Mouse (Mus musculus): ENCODE results near the gene Lrp5. TPM values are rescaled to one million over a fixed set of nuclear protein-coding genes. Genes with fewer than 3 reads are reported as not detected.

Lrp5 gene
- polyA plus RNA-seq, 1 experiment from 2014 or later: 5.2 TPM

DNA sequence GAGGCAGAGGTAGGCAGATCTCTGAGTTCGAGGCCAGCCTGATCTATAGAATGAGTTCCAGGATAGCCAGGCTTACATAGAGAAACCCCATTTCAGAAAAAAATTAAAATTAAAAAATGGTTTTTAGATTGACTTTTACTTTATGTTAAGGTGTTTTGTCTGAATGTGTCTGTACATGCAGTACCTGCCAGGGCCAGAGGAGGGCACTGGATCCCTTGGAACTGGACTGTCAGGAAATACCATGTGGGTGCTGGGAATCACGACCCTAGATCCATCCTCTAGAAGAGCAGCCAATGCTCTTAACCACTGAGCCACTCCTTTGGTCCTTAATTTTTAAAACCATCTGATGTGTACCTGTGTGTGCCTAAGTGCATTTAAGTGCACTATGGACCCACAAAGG lies 67.0 kb downstream of the Lrp5 start:
- ATAC-seq (replicated peaks; ENCODE audit: insufficient number of reproducible peaks, low FRiP score, low TSS enrichment, low read depth) (no peak), DNase-seq (ENCODE audit: low spot score) (no peak)
- Histone ChIP-seq H3K9me3 (replicated peaks; ENCODE audit: control insufficient read depth, low read length) (no peaks in the 10 kb centered on the region), H3K27ac (replicated peaks; ENCODE audit: low read depth, low read length) (no peak overlapping the region), H3K4me3 (ENCODE audit: low read depth, low read length) (no peak overlapping the region), H3K4me2 (ENCODE audit: low read depth, low read length) (no peak overlapping the region), H3K36me3 (replicated peaks; ENCODE audit: control insufficient read depth, insufficient read depth, low read depth, low read length) (peaks cover 29% of the 10 kb centered on the region), H3K4me1 (ENCODE audit: control insufficient read depth, insufficient read depth, low read length) (no peaks in the 10 kb centered on the region), H3K9ac (replicated peaks; ENCODE audit: low read length) (no peak overlapping the region), H3K27me3 (ENCODE audit: control insufficient read depth, insufficient read depth, low read length) (no peaks in the 10 kb centered on the region)
- WGBS: 82% methylated on average over 2 of the region's 2 CpGs

DNA sequence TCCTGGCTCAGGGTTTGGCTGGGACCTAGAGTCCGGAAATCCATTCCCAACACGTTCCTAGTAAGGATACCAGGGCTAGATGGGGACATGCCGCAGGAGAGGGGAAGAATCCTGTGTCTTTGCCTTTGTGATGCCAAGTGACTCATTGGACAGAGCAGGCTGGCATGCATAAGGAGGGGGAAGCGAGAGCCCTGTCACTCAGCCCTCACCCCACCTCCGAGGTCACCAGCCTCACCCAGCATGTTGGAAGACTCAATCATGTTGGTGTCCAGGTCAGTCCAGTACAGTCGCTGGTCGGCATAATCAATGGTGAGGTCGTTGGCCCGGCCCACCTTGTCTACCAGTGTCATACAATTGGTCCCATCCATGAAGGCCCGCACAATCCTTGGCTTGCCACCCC lies 72.4 kb downstream of the Lrp5 start:
- no peak overlapping the region for H3K9ac ChIP-seq (replicated peaks; ENCODE audit: low read length)
- no peaks in the 10 kb centered on the region for H3K27me3 ChIP-seq (ENCODE audit: control insufficient read depth, insufficient read depth, low read length)
- ATAC-seq (replicated peaks; ENCODE audit: insufficient number of reproducible peaks, low FRiP score, low TSS enrichment, low read depth): no peak
- no peak for DNase-seq (ENCODE audit: low spot score)
- H3K27ac ChIP-seq (replicated peaks; ENCODE audit: low read depth, low read length): no peak overlapping the region
- 91% methylated on average over 10 of the region's 10 CpGs for WGBS
- H3K9me3 ChIP-seq (replicated peaks; ENCODE audit: control insufficient read depth, low read length): no peaks in the 10 kb centered on the region
- peaks cover 5% of the 10 kb centered on the region for H3K36me3 ChIP-seq (replicated peaks; ENCODE audit: control insufficient read depth, insufficient read depth, low read depth, low read length)
- no peak overlapping the region for H3K4me2 ChIP-seq (ENCODE audit: low read depth, low read length)
- H3K4me1 ChIP-seq (ENCODE audit: control insufficient read depth, insufficient read depth, low read length): no peaks in the 10 kb centered on the region
- H3K4me3 ChIP-seq (ENCODE audit: low read depth, low read length): no peak overlapping the region

DNA sequence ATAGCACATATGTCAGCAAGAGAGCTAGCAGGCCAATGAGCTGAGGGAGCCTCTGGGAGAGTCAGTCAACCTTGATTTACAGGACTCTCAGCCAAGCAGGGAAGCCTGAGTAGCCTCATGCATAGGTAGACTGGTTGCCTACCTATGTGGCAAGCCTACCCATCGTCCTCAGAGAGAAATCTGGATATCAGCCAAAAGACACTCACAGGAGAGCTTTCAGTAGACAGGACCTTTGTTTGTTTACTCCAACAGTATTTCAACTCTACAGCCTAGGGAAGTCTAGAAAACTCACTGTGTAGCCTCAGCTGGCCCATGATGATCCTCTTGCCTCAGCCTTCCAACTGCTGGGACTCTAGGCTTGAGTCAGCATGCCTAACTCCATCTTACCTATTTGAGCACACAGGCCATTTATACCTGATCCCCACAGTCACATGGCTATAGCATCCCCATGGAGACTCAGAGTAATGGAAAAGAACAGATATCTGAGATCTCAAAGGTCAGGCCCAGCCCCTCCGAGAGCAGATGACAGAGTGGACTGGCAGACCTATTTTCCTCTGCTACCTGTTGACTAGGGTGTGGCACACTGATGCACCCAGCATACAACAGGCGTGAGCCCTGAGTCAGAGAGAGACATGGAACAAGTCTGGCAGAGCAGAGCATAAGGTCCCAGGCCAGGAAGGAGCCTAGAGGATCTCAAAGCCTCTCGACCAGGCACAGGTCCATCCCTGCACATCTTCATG lies 73.7 kb downstream of the Lrp5 start:
- H3K9me3 ChIP-seq (replicated peaks; ENCODE audit: control insufficient read depth, low read length): no peaks in the 10 kb centered on the region
- ATAC-seq (replicated peaks; ENCODE audit: insufficient number of reproducible peaks, low FRiP score, low TSS enrichment, low read depth) (no peak), DNase-seq (ENCODE audit: low spot score) (no peak)
- H3K4me2 ChIP-seq (ENCODE audit: low read depth, low read length): no peak overlapping the region
- H3K27ac ChIP-seq (replicated peaks; ENCODE audit: low read depth, low read length): no peak overlapping the region
- no peaks in the 10 kb centered on the region for H3K27me3 ChIP-seq (ENCODE audit: control insufficient read depth, insufficient read depth, low read length)
- no peak overlapping the region for H3K4me3 ChIP-seq (ENCODE audit: low read depth, low read length)
- no peaks in the 10 kb centered on the region for H3K4me1 ChIP-seq (ENCODE audit: control insufficient read depth, insufficient read depth, low read length)
- 90% methylated on average over 4 of the region's 4 CpGs for WGBS
- peaks cover 5% of the 10 kb centered on the region for H3K36me3 ChIP-seq (replicated peaks; ENCODE audit: control insufficient read depth, insufficient read depth, low read depth, low read length)
- H3K9ac ChIP-seq (replicated peaks; ENCODE audit: low read length): no peak overlapping the region

DNA sequence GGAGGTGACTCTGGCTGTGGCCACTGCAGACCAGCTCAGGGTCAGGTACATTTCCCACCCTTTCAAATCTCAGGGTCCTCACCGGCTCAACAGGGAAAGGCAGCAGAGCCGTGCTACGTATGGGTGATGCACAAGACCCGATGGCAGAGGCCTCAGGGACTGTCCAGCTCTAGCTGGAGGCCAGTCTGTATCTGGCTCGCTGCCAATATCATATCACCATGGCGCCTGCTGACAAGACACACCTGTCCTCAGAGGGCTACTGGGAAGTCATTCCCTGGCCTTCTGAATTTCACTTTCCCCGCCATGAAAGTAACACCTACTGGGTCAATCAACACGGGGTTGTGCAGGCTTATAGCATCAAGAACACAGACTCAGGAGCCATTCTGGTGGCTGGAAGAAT lies 74.6 kb downstream of the Lrp5 start:
- WGBS: 92% methylated on average over 8 of the region's 8 CpGs
- Histone ChIP-seq H3K9me3 (replicated peaks; ENCODE audit: control insufficient read depth, low read length) (no peaks in the 10 kb centered on the region), H3K27me3 (ENCODE audit: control insufficient read depth, insufficient read depth, low read length) (no peaks in the 10 kb centered on the region), H3K36me3 (replicated peaks; ENCODE audit: control insufficient read depth, insufficient read depth, low read depth, low read length) (peaks cover 5% of the 10 kb centered on the region), H3K27ac (replicated peaks; ENCODE audit: low read depth, low read length) (no peak overlapping the region), H3K9ac (replicated peaks; ENCODE audit: low read length) (no peak overlapping the region), H3K4me3 (ENCODE audit: low read depth, low read length) (no peak overlapping the region), H3K4me1 (ENCODE audit: control insufficient read depth, insufficient read depth, low read length) (no peaks in the 10 kb centered on the region), H3K4me2 (ENCODE audit: low read depth, low read length) (no peak overlapping the region)
- no peak for DNase-seq (ENCODE audit: low spot score)
- no peak for ATAC-seq (replicated peaks; ENCODE audit: insufficient number of reproducible peaks, low FRiP score, low TSS enrichment, low read depth)

DNA sequence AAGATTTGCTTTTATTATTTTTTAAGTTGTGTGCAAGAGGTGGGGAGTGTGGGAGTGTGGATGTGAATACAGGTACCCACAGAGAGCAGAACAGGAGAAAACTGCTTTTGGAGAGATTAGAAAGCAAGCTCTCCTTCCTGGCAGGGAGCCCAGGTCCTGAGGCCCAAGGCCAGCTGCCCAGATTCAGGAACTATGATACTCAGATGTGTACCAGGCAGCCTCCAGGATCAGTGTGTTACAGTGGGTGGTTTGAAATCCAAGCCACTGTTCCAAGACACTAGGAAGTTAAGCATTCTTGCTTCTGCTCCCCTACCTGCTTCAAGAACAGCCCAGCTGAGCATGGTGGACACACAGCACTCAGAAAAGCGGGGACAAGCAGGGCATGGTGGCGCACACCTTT lies 75.5 kb downstream of the Lrp5 start:
- Histone ChIP-seq H3K9ac (replicated peaks; ENCODE audit: low read length) (no peak overlapping the region), H3K4me2 (ENCODE audit: low read depth, low read length) (no peak overlapping the region), H3K9me3 (replicated peaks; ENCODE audit: control insufficient read depth, low read length) (no peaks in the 10 kb centered on the region), H3K4me3 (ENCODE audit: low read depth, low read length) (no peak overlapping the region), H3K27ac (replicated peaks; ENCODE audit: low read depth, low read length) (no peak overlapping the region), H3K4me1 (ENCODE audit: control insufficient read depth, insufficient read depth, low read length) (no peaks in the 10 kb centered on the region), H3K27me3 (ENCODE audit: control insufficient read depth, insufficient read depth, low read length) (no peaks in the 10 kb centered on the region), H3K36me3 (replicated peaks; ENCODE audit: control insufficient read depth, insufficient read depth, low read depth, low read length) (peaks cover 5% of the 10 kb centered on the region)
- no peak for DNase-seq (ENCODE audit: low spot score)
- WGBS: 97% methylated on average over 2 of the region's 2 CpGs
- no peak for ATAC-seq (replicated peaks; ENCODE audit: insufficient number of reproducible peaks, low FRiP score, low TSS enrichment, low read depth)

DNA sequence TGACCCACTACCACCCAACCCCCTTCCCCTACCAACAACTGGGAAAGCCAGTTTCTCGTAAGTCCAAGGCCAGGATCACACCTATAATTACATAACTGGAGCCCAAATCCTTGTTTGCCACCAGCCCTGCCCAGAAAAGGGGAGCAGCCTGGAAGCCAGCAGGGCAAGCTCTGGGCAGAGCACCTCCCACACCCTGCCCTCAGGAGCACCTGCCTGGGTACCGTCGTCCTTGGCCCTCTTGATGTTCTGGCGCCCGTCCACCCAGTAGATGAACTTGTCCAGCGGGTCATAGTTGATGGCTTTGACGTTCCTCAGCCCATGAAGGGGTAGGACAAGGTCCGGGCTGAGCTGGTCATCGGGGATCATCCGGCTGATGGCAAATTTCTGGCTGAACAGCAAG lies 76.5 kb downstream of the Lrp5 start:
- Histone ChIP-seq H3K27me3 (ENCODE audit: control insufficient read depth, insufficient read depth, low read length) (no peaks in the 10 kb centered on the region), H3K27ac (replicated peaks; ENCODE audit: low read depth, low read length) (no peak overlapping the region), H3K36me3 (replicated peaks; ENCODE audit: control insufficient read depth, insufficient read depth, low read depth, low read length) (peaks cover 5% of the 10 kb centered on the region), H3K9ac (replicated peaks; ENCODE audit: low read length) (no peak overlapping the region), H3K4me1 (ENCODE audit: control insufficient read depth, insufficient read depth, low read length) (no peaks in the 10 kb centered on the region), H3K9me3 (replicated peaks; ENCODE audit: control insufficient read depth, low read length) (no peaks in the 10 kb centered on the region), H3K4me2 (ENCODE audit: low read depth, low read length) (no peak overlapping the region), H3K4me3 (ENCODE audit: low read depth, low read length) (no peak overlapping the region)
- ATAC-seq (replicated peaks; ENCODE audit: insufficient number of reproducible peaks, low FRiP score, low TSS enrichment, low read depth): no peak
- WGBS: 94% methylated on average over 10 of the region's 10 CpGs
- no peak for DNase-seq (ENCODE audit: low spot score)

GRCm38 (mm10) chr19:3594316-3594715 lies 92.0 kb downstream of the Lrp5 start:
- Histone ChIP-seq H3K4me1 (ENCODE audit: control insufficient read depth, insufficient read depth, low read length) (no peaks in the 10 kb centered on the region), H3K27me3 (ENCODE audit: control insufficient read depth, insufficient read depth, low read length) (no peaks in the 10 kb centered on the region), H3K4me3 (ENCODE audit: low read depth, low read length) (no peak overlapping the region), H3K4me2 (ENCODE audit: low read depth, low read length) (no peak overlapping the region), H3K9ac (replicated peaks; ENCODE audit: low read length) (no peak overlapping the region), H3K27ac (replicated peaks; ENCODE audit: low read depth, low read length) (no peak overlapping the region), H3K9me3 (replicated peaks; ENCODE audit: control insufficient read depth, low read length) (no peaks in the 10 kb centered on the region), H3K36me3 (replicated peaks; ENCODE audit: control insufficient read depth, insufficient read depth, low read depth, low read length) (peaks cover 9% of the 10 kb centered on the region)
- ATAC-seq (replicated peaks; ENCODE audit: insufficient number of reproducible peaks, low FRiP score, low TSS enrichment, low read depth): no peak
- no peak for DNase-seq (ENCODE audit: low spot score)
- WGBS: 90% methylated on average over 5 of the region's 5 CpGs

DNA sequence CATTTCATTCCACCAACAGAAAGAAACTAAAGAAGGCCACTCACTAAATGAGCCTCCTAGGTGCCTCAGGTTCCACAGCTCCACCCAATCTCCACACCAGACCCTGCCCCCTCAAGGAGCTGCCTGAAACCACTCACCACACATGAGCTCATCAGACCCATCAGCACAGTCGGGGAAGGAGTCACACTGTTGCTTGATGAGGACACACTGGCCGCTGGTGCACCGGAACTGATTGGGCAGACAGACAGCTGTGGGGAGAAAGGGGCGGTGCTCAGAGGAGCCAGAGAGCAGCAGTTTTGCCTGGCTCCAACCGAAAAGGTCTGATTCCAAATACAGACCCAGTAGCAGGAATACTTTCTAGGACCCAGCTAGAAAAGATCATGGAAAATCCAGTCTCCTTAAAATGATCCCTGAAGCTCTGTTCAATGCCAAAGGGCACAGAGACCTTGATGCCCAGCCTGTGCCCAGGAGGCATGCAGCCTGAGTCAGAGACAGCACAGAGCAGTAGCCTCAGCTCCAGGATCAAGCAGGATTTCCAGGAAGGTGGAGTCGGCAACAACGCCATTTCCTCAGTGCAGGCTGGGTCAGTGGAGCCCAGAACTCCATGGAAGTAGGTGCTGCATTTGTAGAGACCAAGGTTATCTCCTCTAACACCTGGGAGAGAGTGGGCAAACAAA lies 92.8 kb downstream of the Lrp5 start:
- 84% methylated on average over 7 of the region's 7 CpGs for WGBS
- no peak for ATAC-seq (replicated peaks; ENCODE audit: insufficient number of reproducible peaks, low FRiP score, low TSS enrichment, low read depth)

More for the DNA sequence above, 92.8 kb downstream of the Lrp5 start:
- Histone ChIP-seq H3K27me3 (ENCODE audit: control insufficient read depth, insufficient read depth, low read length) (no peaks in the 10 kb centered on the region), H3K36me3 (replicated peaks; ENCODE audit: control insufficient read depth, insufficient read depth, low read depth, low read length) (peaks cover 9% of the 10 kb centered on the region), H3K27ac (replicated peaks; ENCODE audit: low read depth, low read length) (no peak overlapping the region), H3K4me1 (ENCODE audit: control insufficient read depth, insufficient read depth, low read length) (no peaks in the 10 kb centered on the region), H3K4me3 (ENCODE audit: low read depth, low read length) (no peak overlapping the region), H3K9me3 (replicated peaks; ENCODE audit: control insufficient read depth, low read length) (no peaks in the 10 kb centered on the region), H3K9ac (replicated peaks; ENCODE audit: low read length) (no peak overlapping the region), H3K4me2 (ENCODE audit: low read depth, low read length) (no peak overlapping the region)
- DNase-seq (ENCODE audit: low spot score): no peak

Data from embryonic facial prominence, embryonic 11.5 days (tissue).